Mouse (Mus musculus): ENCODE results near the gene Parp14.

Gene Parp14

GRCm38 (mm10) chr16:35784134-35784725 is 87.1 kb downstream of the Parp14 start:
- no peak for DNase-seq

GRCm38 (mm10) chr16:35783207-35783573 is 88.2 kb downstream of the Parp14 start:
- no peak for DNase-seq
